Mouse (Mus musculus): ENCODE results near the gene Trio.

DNA sequence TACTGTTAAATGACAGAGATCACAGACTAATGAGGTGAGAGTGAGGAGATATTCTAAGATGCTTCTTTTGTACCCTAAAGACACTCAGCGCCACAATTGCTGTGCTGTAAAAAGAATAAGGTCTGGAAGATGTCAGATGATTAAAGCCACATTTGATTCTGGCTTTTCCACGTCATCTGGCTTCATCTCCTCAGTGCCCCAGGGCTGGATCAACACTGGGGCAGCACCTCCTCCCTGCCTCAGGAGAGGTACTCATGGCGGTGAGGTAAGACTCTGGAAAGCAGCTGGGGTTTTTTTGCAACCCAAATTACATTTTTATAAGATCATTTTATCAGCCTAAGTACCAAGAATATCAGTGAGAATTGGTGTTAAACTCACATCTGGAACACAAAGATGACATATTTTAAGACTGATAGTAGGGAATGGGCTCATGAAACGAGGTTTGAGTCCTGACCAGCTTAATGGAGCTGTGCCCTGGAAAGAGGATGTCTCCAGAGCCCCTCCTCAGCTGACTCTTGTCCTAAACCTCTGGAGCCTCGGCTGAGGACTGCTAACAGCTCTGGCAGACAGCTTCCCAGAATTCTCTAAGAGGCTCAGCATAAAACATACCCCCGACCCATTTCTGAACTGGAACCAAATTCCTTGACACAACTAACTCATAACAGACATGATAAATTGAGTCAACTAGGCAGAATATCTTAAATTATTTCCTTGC lies 210.8 kb downstream of the Trio start:
- TF ChIP-seq GATA1 (IDR thresholded peaks at IDR 0.05; ENCODE audit: low read length) (no peak), TAL1 (IDR thresholded peaks at IDR 0.05; ENCODE audit: low read length) (no peak)
